Mouse (Mus musculus): ENCODE measurements around the gene Skida1. TPM values are rescaled to one million over a fixed set of nuclear protein-coding genes. Genes with fewer than 3 reads are reported as not detected.

Gene Skida1
- polyA plus RNA-seq, 1 experiment from 2014 or later: 5.4 TPM

GRCm38 (mm10) chr2:18065708-18066030, 16.8 kb upstream of the Skida1 start:
- Histone ChIP-seq H3K4me3 (replicated peaks; ENCODE audit: low read length) (peak overlapping the region; percentile 85), H3K9me3 (ENCODE audit: control insufficient read depth, low read length) (no peaks in the 10 kb centered on the region), H3K27me3 (ENCODE audit: control insufficient read depth, insufficient read depth, low read length) (no peaks in the 10 kb centered on the region), H3K9ac (peak overlapping the region; percentile 94), H3K4me2 (replicated peaks) (peak overlapping the region; percentile 63), H3K4me1 (replicated peaks; ENCODE audit: control insufficient read depth, insufficient read depth, low read length) (peaks cover 11% of the 10 kb centered on the region), H3K36me3 (replicated peaks; ENCODE audit: control insufficient read depth, insufficient read depth) (peaks cover 7% of the 10 kb centered on the region; the same call in 1 of the 2 replicates), H3K27ac (peak overlapping the region; percentile 99)
- DNase-seq (ENCODE audit: low spot score): no peak
- ATAC-seq (ENCODE audit: low FRiP score): no peak
- WGBS: 3% methylated on average over 6 of the region's 6 CpGs

DNA sequence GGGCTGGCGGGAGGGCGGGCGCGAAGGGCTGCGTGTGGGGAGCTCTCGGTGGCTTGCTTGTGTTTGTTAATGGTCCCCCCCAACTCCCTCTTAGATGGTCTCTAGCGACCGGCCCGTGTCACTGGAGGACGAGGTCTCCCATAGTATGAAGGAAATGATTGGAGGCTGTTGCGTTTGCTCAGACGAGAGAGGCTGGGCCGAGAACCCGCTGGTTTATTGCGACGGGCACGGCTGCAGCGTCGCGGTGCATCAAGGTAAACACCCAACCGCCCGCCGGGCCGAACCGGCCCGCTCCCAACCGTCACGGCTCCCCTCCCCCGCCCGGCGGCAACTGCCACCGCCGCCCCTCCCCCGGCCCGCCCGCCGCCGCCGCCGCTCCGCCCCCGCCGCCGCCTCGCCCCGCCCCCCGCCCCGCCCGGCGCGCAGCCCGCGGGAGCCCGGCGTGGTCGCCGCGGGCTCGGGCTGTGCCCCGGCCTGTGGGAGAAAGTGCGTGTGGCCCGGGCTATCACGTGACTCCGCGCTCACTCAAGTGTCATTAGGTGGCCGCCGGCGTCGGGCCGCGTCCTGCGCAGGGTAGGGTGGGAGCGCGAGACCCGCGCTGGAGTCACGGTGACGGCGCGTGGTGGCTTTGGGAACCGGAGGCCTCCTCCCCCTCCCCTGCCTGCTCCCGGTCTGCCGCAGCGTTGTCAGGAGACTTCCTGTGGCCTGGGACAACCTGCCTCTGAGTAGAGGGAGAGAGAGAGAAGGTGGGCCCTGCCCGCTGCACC, 16.3 kb upstream of the Skida1 start:
- Histone ChIP-seq H3K27me3 (ENCODE audit: control insufficient read depth, insufficient read depth, low read length) (no peaks in the 10 kb centered on the region), H3K27ac (peak overlapping the region; percentile 99), H3K4me1 (replicated peaks; ENCODE audit: control insufficient read depth, insufficient read depth, low read length) (peaks cover 11% of the 10 kb centered on the region), H3K36me3 (replicated peaks; ENCODE audit: control insufficient read depth, insufficient read depth) (peaks cover 7% of the 10 kb centered on the region; the same call in 1 of the 2 replicates), H3K9me3 (ENCODE audit: control insufficient read depth, low read length) (no peaks in the 10 kb centered on the region), H3K4me3 (replicated peaks; ENCODE audit: low read length) (peak overlapping the region; percentile 85), H3K9ac (peak overlapping the region; percentile 94), H3K4me2 (replicated peaks) (peak overlapping the region; percentile 63)
- peak; percentile 73 for DNase-seq (ENCODE audit: low spot score)
- ATAC-seq (ENCODE audit: low FRiP score): peak; percentile 56
- 0% methylated on average over 53 of the region's 85 CpGs for WGBS

DNA sequence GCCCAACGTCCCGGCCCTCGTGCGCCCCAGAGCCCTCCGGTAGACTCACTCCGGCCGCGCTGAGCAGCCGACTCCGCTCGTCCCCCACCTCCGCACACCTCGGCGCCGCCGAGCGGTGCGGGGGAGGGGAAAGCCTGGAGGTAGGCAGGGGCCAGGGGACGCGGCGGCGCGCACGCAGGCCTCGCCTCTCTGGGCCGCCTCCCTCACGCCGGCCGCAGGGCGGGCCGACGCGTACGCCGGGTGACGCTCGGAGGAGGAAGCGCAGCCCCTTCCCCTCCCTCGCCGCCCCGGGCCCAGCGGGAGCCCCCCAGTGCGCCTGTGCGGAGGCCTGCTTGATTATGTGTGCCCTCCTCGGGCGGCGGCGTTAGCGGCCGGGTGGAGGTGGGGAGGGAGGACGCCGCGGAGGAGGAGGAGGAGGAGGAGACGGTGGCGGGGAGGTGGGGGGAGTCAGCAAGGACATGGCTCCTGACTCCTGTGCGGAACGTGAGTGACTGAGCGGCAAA, 15.6 kb upstream of the Skida1 start:
- Histone ChIP-seq H3K9me3 (ENCODE audit: control insufficient read depth, low read length) (no peaks in the 10 kb centered on the region), H3K36me3 (replicated peaks; ENCODE audit: control insufficient read depth, insufficient read depth) (peaks cover 7% of the 10 kb centered on the region; the same call in 1 of the 2 replicates), H3K9ac (peak overlapping the region; percentile 94), H3K27me3 (ENCODE audit: control insufficient read depth, insufficient read depth, low read length) (no peaks in the 10 kb centered on the region), H3K4me2 (replicated peaks) (peak overlapping the region; percentile 63), H3K27ac (peak overlapping the region; percentile 99), H3K4me1 (replicated peaks; ENCODE audit: control insufficient read depth, insufficient read depth, low read length) (peaks cover 11% of the 10 kb centered on the region), H3K4me3 (replicated peaks; ENCODE audit: low read length) (peak overlapping the region; percentile 85)
- DNase-seq (ENCODE audit: low spot score) (peak; percentile 90), ATAC-seq (ENCODE audit: low FRiP score) (peak; percentile 96)
- WGBS: 0% methylated on average over 43 of the region's 58 CpGs

DNA sequence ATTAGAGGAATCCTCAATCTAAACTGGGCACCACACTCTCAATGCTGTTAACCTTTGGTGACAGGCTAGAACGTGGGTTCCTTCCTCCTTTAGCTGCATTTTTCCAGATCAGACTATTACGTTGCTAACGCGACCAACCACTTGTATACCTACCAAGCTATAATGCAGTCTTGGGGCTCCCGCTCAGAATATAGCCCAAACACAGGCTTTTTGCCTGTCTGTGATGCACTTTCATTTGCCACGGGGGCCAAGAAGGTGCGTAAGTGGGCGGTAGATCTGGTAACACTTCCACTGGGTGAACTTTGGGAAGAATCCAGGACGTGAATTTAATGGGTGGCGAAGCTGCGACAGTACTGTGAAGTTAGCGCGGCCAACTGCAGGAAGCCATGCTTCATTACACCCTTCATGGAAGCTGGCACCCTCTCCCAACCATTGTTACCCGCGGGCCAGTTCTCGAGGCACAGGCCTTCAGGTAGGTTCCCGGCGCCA, 15.0 kb upstream of the Skida1 start:
- Histone ChIP-seq H3K4me3 (replicated peaks; ENCODE audit: low read length) (peak overlapping the region; percentile 85), H3K4me1 (replicated peaks; ENCODE audit: control insufficient read depth, insufficient read depth, low read length) (peaks cover 16% of the 10 kb centered on the region), H3K27me3 (ENCODE audit: control insufficient read depth, insufficient read depth, low read length) (no peaks in the 10 kb centered on the region), H3K9ac (peak overlapping the region; percentile 94), H3K9me3 (ENCODE audit: control insufficient read depth, low read length) (no peaks in the 10 kb centered on the region), H3K4me2 (replicated peaks) (peak overlapping the region; percentile 63), H3K36me3 (replicated peaks; ENCODE audit: control insufficient read depth, insufficient read depth) (peaks cover 7% of the 10 kb centered on the region; the same call in 1 of the 2 replicates), H3K27ac (peak overlapping the region; percentile 99)
- ATAC-seq (ENCODE audit: low FRiP score) (peak; percentile 61), DNase-seq (ENCODE audit: low spot score) (peak; percentile 72)
- WGBS: under 1% methylated on average over 18 of the region's 18 CpGs

- Histone ChIP-seq H3K4me3 (replicated peaks; ENCODE audit: low read length) (no peak overlapping the region), H3K4me1 (replicated peaks; ENCODE audit: control insufficient read depth, insufficient read depth, low read length) (peaks cover 15% of the 10 kb centered on the region), H3K4me2 (replicated peaks) (no peak overlapping the region), H3K9ac (no peak overlapping the region), H3K27ac (no peak overlapping the region), H3K9me3 (ENCODE audit: control insufficient read depth, low read length) (no peaks in the 10 kb centered on the region), H3K36me3 (replicated peaks; ENCODE audit: control insufficient read depth, insufficient read depth) (no peaks in the 10 kb centered on the region), H3K27me3 (ENCODE audit: control insufficient read depth, insufficient read depth, low read length) (no peaks in the 10 kb centered on the region)
- 24% methylated on average over 1 of the region's 1 CpGs for WGBS
- no peak for ATAC-seq (ENCODE audit: low FRiP score)
- no peak for DNase-seq (ENCODE audit: low spot score)
Observed at GRCm38 (mm10) chr2:18060396-18060795, 11.5 kb upstream of the Skida1 start.

GRCm38 (mm10) chr2:18059891-18060290, 11.0 kb upstream of the Skida1 start:
- ATAC-seq (ENCODE audit: low FRiP score) (no peak), DNase-seq (ENCODE audit: low spot score) (peak; percentile 25)
- Histone ChIP-seq H3K9ac (no peak overlapping the region), H3K36me3 (replicated peaks; ENCODE audit: control insufficient read depth, insufficient read depth) (no peaks in the 10 kb centered on the region), H3K27me3 (ENCODE audit: control insufficient read depth, insufficient read depth, low read length) (no peaks in the 10 kb centered on the region), H3K4me3 (replicated peaks; ENCODE audit: low read length) (no peak overlapping the region), H3K9me3 (ENCODE audit: control insufficient read depth, low read length) (no peaks in the 10 kb centered on the region), H3K27ac (no peak overlapping the region), H3K4me2 (replicated peaks) (no peak overlapping the region), H3K4me1 (replicated peaks; ENCODE audit: control insufficient read depth, insufficient read depth, low read length) (peaks cover 15% of the 10 kb centered on the region)
- WGBS: 64% methylated on average over 1 of the region's 1 CpGs

DNA sequence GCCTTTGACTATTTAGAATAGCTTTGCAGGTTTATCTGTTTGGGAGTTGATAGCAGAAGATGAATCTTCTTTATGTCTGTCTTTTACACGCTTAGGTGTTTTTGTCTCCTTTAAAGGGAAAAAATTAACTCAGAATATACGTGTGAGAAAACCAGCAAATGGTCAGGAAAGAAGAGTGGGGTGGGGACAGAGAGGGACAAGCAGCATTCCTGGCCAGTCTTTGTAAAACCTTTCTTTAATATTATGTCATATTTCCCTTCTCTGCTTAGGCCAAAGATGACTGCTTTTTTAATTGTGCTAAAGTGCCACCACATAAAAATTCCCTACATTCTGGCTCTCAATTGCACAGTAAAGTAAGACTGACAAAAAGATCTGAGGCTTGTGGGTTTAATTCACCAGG, 10.2 kb upstream of the Skida1 start:
- no peak overlapping the region for H3K4me3 ChIP-seq (replicated peaks; ENCODE audit: low read length)
- H3K9ac ChIP-seq: peak overlapping the region; percentile 94
- peak overlapping the region; percentile 77 for H3K4me2 ChIP-seq (replicated peaks)

DNA sequence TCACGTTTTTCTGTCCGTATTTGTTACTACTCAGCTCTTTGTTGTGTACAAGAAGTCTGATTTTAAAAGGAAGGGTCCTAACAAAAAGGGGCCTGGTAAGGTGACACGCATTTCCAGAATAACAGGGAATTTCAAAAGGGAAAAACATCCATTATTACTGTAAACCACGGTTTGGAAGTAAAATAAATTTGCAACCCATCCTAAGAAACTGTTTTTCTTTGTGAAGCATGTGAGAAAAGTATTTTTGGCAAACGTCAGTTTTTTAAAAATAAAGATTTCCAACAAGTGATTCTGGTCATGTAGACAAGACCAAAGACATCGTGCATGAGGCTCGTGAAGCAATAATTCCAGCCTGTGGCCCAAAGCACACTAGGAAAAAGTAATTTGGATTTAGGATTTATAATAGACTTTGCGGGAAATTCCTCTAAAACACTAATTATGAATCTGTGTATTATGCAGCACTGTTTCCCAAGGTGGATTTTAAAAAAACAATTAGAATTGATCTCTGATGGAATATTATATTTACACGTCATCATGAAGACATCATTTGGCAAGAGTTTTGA, 9.4 kb upstream of the Skida1 start:
- Histone ChIP-seq H3K27ac (peak overlapping the region; percentile 99), H3K9ac (peak overlapping the region; percentile 94), H3K4me1 (replicated peaks; ENCODE audit: control insufficient read depth, insufficient read depth, low read length) (peaks cover 15% of the 10 kb centered on the region), H3K4me3 (replicated peaks; ENCODE audit: low read length) (peak overlapping the region; percentile 64), H3K9me3 (ENCODE audit: control insufficient read depth, low read length) (no peaks in the 10 kb centered on the region), H3K36me3 (replicated peaks; ENCODE audit: control insufficient read depth, insufficient read depth) (no peaks in the 10 kb centered on the region), H3K4me2 (replicated peaks) (peak overlapping the region; percentile 77), H3K27me3 (ENCODE audit: control insufficient read depth, insufficient read depth, low read length) (no peaks in the 10 kb centered on the region)
- WGBS: 12% methylated on average over 9 of the region's 9 CpGs
- no peak for ATAC-seq (ENCODE audit: low FRiP score)
- DNase-seq (ENCODE audit: low spot score): peak; percentile 55

More for the DNA sequence above, 10.2 kb upstream of the Skida1 start:
- ATAC-seq (ENCODE audit: low FRiP score) (no peak), DNase-seq (ENCODE audit: low spot score) (peak; percentile 40)
- Histone ChIP-seq H3K4me1 (replicated peaks; ENCODE audit: control insufficient read depth, insufficient read depth, low read length) (peaks cover 15% of the 10 kb centered on the region), H3K36me3 (replicated peaks; ENCODE audit: control insufficient read depth, insufficient read depth) (no peaks in the 10 kb centered on the region), H3K27me3 (ENCODE audit: control insufficient read depth, insufficient read depth, low read length) (no peaks in the 10 kb centered on the region), H3K27ac (no peak overlapping the region), H3K9me3 (ENCODE audit: control insufficient read depth, low read length) (no peaks in the 10 kb centered on the region)
- WGBS: 16% methylated on average over 2 of the region's 2 CpGs

DNA sequence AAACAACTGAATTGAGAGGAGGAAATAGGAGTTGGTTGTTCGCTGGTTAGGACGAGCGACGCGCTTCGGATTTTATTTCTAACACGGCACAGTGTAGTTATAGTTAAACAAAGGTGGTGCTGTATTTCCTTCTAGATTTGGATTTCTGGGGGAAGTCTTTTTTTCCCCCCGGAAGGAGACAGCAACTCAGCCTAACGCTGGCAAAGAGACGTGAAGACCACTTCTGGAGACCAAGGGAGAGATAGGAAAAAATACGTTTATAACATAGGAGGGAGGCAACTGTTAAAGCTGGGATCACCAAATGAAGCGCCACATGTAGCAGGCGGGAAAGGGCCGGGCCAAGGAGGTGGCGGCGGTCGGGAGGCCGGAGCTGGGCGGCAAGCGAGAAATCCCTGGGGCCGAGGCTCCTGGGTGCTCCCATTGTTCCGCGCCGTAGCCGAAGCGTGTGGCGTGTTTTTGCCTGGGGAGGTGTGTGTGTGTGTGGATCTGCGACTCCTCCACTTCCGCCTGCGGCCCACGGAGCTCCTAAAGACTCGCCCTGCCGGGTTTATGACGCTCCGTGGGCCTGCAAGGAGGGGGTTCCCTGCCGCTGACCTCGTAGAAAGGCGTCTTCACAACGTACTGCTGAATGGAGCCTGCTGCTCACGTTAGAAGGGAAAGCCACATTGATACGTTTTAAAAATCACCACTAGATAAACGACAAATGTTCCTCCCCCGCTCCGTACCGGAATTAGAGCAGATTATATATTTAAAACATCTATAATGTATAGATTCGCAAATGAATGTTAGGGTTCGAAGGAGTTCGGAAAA, 8.7 kb upstream of the Skida1 start:
- Histone ChIP-seq H3K9me3 (ENCODE audit: control insufficient read depth, low read length) (no peaks in the 10 kb centered on the region), H3K36me3 (replicated peaks; ENCODE audit: control insufficient read depth, insufficient read depth) (no peaks in the 10 kb centered on the region), H3K4me1 (replicated peaks; ENCODE audit: control insufficient read depth, insufficient read depth, low read length) (peaks cover 15% of the 10 kb centered on the region), H3K9ac (peak overlapping the region; percentile 94), H3K27me3 (ENCODE audit: control insufficient read depth, insufficient read depth, low read length) (no peaks in the 10 kb centered on the region), H3K4me2 (replicated peaks) (peak overlapping the region; percentile 77), H3K4me3 (replicated peaks; ENCODE audit: low read length) (peak overlapping the region; percentile 64), H3K27ac (peak overlapping the region; percentile 99)
- WGBS: under 1% methylated on average over 48 of the region's 48 CpGs
- ATAC-seq (ENCODE audit: low FRiP score) (no peak), DNase-seq (ENCODE audit: low spot score) (peak; percentile 64)

Data from hindbrain, embryonic 14.5 days (tissue).